Mouse (Mus musculus): ENCODE measurements around the gene Arglu1.

Gene Arglu1

DNA sequence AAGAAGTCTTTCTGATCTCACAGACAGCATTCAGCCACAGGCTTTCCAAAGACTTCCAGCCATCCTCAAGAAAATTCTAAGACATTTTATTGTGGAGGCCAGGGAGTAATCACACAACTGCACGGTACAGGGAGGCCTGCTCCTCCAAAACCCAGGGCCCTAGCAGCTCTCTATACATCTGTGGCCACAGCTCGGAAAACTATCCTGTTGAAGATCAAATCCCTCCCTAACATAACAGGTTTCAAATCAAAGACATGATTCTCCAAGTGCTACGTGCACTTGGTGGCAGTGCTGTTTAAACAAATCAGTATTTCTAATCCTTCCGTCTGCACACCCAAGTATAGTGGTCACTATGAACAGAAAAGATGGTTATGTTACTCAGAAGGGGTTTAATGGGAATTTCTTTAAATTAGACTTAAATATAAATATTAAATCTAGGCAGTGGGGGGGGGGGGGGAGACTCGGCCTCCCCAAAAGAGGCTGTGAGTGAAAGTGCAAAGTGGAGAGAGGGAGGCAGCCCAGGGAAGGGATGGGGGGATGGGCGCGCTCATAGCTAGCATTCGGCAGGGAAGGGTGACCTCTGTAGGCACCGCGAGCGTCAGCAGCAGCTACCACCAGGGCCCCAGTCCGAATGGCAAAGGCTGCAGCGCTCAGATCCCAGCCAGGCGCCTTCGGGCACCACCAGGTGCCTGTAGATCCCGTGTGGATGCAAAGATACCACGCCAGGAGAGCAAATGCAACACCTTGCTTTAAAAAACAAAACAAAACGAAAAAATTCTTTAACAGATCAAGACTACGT lies 31.7 kb downstream of the Arglu1 start:
- 9% methylated on average over 19 of the region's 19 CpGs for WGBS

DNA sequence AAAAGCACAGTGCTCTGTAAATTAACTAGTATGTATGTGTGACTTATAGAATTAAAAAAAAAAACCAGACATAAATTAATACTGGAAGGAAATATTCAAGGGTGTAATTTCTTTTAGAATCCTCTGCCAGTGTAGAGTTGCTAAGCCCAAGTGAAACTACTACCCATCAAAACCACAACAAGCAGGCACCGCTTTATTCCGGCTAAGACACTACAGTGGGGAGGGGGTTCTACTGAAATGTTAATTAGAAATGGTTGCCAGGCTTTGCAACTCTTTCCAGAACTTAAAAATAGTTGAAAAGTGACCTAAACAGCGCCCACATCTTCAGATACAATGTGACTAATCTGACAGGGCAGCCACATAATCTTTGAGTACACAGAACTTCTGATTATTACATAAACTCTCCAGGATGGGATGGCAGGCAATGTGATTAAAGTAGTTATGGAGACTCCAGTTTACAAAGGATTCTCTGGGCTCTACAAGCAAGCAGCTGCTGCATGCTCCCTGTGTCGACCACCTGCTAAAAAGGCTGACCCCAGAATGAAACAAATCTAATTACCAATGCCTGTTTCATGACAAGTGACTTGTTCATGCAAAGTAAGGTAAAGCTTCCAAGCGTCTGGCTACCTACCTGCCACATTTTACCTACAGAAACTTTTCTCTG lies 32.5 kb downstream of the Arglu1 start:
- WGBS: 39% methylated on average over 5 of the region's 5 CpGs

DNA sequence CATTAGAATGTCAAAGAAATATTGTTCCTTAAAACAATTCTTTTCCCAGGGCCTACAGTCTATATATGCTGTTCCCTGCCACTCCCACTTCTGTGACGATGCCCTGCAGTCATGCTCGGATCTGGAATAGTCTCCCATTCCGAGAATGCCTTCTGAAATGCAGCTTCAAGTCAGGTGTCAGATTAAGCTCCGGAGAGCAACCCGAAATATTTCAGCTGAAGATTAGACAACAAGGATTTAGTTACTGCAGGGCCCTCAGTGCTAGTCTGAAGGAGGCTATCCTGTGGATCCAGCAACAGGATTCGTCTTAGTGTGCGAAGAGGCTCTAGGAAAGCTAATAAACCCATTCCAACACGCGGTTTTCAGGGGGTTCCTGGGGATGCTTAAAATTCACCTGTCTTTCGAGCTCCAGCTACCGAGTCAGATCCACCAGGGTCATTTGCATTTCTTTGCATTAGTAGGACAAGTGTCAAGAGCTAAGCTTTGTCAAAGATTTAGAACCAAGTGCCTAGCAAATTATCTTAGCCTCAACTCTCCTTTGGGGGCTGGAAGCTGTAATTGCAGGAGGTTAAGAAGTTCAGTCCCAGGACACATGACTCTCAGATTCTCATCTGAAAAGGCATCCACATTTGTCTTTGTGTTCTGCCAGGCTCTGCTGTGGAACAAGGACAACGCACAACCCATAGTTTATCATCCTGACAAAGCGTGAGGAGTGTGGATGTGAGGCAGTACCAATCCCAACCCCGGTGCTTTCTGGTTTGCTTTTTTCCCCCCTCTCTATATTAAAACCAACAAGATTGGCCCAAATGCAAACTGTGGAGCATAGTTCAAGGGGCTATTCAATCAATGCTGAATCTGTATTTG lies 33.5 kb downstream of the Arglu1 start:
- 25% methylated on average over 14 of the region's 14 CpGs for WGBS

DNA sequence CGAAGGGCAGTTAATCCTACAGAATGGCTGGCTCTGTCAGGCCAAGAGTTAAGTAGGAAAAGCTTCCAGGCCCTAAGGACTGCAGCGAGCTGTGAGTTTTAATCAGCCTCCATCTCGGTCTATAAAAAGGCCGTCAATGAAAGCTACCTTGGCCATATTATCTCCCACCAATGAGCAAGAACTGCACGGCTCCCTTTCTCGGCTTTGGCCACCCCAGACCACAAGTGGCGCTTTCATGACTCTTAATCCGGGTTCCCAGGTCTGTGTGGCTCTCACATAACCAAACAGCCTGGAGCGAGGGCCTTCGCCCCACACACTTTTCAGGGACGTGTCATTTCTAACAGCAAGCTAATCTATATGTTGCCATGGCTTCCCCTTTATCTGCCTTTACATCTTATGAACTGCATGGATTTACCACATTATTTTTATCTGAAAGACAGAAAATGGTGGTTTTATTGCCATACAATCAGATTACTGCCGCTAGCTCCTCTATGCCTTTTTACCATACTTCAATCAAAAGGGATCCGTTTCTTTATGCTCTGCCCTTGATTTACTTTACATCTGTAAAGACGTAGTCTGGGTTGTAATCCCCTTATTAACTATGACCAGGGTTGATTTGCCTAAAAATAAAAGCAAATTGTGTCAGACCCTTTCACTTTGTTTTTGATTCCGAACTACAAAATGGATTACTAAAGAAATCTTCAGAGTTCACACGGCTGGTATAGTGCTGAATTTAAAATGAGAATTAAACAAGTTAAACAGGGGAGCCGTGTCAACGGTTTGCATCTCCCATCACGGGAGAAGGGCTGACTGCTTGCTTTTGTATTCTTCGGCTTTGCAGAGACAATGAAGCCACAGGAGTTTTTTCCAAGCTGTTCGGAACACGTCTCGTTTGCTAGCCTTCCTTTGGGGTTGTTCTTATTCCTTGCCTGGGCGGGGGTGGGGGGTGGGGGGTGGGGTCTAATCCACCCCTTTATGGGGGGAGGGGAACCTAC lies 34.7 kb downstream of the Arglu1 start:
- WGBS: 40% methylated on average over 24 of the region's 24 CpGs

DNA sequence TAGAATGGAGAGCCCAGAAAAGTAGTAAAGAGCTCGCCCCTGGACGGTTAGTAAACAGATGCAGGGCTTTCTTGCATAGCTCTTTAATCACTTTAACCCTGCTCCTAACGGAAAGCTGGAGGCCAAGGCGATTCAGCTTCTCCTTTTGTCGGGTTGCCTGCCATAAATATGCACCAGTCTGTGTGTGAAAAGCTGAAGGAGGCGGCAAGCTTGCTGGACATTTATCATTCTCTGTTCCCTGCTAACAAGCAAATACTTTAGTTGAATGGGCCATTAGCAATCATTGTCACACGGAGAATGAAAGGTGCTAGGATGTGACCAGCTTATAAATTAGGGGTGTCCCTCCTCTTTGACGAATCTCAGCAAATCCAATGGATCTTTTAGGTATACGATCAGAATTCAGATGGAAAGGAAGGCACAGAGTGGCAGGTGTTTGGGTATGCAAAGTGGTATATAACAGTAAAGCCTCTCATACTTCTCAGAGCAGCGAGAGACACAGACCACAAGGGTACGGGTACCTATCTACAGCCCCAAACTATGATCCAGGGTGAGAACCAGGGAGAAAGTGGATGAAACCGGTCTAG lies 36.3 kb downstream of the Arglu1 start:
- 36% methylated on average over 12 of the region's 12 CpGs for WGBS

DNA sequence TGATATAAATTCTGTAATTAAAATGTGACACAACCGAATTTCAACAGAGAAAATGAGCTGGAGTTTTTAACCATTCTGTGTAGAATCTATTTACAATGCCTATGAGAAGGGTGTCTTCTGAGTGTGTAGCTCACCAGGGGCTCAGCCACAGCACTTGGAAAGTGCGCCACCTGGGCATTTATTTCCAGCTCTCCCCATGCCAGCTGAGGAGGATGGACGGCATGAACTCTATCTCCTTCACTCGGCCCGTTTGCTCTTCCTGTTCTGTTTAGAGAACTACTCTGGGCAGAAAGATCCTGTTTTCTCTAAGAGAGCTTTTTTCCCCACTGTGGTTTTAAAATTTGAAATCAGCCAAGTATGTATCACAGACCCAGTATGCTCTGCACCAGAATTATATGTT lies 37.0 kb downstream of the Arglu1 start:
- 39% methylated on average over 5 of the region's 5 CpGs for WGBS

DNA sequence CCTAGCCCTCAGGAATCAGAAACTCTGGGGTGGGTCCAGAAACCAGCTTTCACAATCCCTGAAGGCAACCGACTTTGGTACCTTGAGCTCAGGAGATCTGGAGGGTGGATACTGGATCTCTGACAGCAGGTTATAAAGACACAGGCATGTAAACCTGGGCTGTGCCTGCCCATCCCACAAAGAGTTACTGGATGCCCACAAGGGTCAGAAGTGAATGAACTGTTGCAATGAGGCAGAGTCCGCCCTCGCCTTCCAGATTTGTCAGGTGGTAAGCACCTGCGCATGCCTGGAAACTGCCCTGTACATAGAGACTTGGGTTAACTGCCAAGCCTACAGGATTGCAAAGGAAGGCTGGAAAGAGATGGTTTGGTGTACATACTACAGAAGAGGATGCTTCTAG lies 37.9 kb downstream of the Arglu1 start:
- 82% methylated on average over 4 of the region's 4 CpGs for WGBS

DNA sequence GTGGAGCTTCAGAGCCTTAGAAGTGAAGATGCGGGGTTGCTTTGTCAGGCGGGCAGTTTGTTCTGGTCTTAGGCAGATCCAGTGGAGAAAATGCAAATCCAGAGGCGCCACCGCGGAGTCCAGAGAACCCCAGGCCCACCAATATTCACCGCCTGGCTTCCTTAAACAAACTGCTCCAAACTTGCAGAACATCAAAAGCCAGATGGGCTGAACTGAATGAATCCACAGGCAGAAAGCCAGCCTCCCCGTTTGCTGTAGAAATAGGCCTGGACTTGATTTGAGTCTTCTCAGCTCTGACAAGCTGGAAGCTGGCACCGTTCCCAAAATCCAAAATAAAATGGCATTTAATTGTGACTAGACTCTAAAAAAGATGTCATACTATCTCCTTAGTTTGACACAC lies 40.4 kb downstream of the Arglu1 start:
- whole genome bisulfite sequencing: 25% methylated on average over 8 of the region's 8 CpGs

DNA sequence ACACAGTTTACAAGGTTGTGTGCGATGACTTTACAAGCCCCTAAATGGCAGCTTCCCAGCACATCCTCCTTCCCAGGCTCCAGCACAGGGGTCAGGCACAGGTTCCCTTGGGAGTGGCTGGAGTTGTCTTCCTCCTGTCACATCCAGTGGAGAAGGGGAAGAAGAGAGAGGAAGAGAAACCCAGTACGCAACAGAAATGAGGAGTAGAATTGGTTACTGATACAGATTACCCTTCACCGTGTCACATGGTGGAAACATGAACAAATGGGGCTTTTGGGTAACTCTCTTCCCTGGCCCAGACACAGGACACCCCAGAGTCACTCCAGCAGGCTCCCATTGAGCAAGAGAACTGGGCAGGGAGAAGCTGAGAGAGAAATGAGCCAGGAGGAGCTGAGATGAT lies 40.8 kb downstream of the Arglu1 start:
- whole genome bisulfite sequencing: 54% methylated on average over 3 of the region's 3 CpGs

DNA sequence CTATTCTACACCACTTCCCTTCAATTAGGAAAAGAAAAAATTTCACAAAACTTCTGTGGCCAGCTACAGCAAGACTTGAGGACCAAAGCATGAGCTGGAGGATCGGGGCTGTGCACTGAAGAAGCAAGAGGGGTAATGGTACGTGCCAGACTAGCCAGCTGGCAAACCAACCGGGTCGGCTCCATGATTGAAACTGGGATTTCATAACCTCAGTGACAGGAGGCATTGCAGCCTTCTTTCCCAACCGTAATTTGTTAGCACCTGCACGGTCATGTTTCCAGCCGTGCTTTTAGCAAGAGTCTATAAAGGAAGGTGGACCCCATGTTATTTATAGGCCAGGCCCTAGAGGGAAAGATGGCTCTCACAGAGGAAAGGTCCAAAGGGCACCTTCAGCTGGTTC lies 41.6 kb downstream of the Arglu1 start:
- WGBS: 63% methylated on average over 7 of the region's 7 CpGs

DNA sequence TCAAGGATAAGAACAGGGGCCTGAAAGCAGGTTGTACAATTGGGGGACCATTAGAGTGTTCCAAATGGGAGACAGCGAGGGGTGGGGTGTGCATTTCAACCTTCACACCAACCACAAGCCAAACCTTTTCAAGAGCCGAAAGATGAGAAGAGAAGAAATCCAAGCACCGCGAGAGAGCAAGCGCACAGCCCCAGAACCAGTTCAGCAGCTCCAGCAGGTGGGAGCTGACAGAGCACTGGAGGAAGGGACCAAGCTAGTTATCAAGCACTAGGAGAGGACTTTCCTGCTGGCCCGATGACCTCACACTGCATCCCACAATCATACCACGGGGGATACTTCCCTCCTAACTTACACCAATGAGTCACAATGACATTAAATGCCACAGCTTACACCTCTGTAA lies 42.5 kb downstream of the Arglu1 start:
- 60% methylated on average over 7 of the region's 7 CpGs for WGBS

DNA sequence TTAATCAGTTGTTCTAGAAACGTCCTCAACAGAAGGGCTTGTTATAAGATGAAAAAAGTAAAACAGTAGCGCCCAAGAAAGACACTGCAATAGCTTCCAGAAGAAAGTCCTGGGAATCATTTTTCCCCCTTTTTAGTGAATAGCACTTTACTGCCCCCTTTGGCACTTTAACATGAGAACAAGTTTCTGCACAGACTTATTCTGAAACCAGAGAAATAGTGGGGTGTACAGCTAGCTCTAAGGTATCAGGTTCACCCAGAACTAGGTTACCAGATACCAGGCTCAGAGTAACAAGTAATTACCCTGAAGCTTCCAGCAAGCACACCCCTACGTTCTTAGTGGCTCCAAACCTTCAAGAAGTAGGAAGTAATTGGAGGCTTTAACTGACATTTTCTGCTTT lies 43.0 kb downstream of the Arglu1 start:
- 36% methylated on average over 3 of the region's 3 CpGs for WGBS

DNA sequence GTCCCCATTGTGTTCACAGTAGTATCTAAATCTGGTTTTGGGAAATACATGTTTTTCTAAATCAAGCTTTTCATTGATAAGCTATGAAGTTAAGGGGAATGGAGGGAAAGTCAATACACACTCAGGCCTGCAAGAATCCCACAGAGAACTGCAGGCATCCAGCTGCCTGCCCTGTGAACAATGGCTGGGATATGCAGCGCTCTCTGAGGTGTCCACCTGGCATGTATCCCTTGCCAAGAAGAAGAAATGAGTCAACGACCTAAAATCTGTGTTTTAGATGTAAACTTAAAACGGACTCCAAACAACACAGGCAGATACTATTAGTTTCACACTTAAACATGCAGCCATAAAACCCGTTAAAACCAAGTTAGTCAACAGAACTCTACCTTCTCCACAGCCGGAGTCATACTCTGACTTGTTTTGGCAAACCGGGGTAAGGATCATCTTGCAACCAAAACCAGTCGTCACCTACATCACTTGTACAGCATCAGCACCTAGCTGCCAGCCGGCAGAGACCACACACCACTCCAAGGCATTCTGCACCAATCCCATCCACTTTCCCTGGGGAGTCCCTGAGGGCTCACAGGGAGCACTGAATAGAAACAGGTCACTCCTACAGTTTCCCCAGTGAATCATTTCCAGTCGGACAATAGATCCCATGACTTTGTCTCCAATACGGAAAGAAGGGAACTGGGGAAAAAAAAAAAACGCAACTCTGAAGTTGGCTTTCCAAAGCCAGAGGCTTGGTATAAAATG lies 46.0 kb downstream of the Arglu1 start:
- whole genome bisulfite sequencing: 54% methylated on average over 11 of the region's 11 CpGs

DNA sequence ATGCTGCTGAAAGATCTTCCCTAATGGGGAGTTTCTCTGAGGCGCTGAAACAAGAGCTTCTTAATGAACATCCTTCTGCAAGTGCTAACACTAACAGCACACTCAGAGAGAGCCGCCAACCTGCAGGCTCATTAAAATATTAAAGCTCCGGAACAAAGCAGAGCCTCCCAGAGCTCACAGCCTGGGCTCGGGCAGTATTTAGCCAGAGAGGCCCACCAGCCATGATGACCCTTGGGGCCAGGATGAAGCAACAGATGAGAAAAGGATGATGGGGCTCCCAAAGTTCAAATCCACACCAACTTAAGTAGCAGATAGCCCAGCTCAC lies 50.1 kb downstream of the Arglu1 start:
- WGBS: 42% methylated on average over 4 of the region's 4 CpGs

DNA sequence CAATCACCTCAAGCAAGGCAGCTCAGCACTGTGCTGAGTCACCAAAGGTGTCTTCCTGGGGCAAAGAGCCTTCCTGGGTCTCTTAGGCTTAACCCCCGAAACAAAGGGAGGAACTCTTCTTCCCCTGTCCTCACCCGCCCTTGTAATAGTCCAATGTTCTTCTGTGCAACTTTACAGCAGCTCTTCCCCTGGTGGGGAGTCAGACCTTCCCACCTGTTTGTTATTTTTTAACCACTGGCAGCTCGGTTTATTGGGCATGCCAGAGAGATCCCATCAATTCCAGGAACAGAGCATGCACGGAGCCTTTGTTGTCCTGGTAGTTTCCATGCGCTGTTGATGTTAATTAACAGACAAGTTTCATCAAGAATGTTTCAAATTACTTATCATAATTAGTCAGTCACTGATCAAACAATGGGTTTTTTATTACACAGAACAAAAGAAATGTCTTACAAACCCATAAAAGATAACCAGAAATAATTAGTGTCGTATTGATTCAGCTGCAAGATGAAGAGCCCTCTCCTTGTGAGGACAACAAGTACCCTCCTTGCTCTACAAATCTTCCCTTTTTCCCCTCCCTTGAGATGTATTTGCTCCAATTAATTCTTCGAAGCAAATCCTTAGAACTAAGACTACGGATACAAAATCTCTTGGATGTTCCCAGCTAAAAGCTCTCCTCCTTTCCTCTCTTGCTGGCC lies 50.6 kb downstream of the Arglu1 start:
- WGBS: 48% methylated on average over 8 of the region's 8 CpGs

DNA sequence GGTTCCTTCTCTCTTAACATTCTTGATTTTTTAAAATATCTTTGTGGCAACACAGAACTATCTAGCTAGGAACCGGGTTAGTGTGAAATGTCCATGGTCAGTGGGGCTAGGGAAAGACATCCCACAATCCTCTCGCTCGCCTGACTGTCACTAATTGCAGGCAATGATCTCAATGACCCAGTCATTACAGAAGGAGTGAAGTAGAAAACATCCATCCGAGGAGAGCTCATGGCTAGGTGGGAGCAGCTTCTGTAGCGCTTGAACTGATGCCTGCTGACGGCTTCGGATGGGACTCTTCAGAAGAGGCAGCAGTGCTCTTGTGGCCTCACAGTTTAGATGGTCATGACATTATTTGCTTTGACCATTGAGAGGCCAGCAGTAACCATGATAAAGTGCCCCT lies 58.9 kb downstream of the Arglu1 start:
- 63% methylated on average over 7 of the region's 7 CpGs for WGBS

DNA sequence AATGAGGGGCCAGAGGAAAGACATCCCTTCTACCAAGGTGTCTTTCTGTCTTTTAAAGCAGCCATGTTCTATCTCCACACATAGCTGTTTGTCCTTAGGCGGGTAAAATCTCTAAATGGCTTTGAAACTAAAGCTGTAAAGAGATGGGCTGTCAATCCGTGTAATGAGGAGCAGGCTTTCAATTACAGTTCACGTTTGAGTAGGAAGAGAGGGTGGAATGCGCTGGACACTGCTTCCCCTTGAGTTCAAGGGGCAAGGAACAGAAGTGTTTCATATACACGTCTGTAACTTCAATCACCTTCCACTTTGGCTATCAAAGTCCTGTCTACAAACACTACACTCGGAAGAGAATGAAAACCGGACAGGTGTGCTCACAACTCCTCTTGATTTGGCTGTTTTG lies 66.3 kb downstream of the Arglu1 start:
- 56% methylated on average over 7 of the region's 7 CpGs for WGBS

DNA sequence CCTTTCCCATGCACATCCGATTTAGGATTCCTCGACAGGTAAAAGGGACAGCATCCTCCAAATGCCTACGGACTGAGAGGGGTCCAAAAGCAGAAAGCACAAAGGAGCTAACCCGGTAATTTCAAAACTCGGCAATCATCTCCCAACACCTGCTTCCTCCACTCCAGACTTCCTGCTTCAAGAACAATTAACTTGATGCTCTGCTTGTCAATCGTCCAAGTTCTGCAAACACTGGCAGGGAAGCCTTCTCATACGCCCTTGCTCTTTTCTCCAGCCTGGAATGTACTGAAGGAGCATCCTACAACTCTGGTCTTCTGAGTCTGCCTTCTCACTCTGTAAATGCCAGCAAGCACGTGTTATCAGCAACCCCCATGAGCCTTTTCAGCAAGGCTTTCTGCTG lies 66.8 kb downstream of the Arglu1 start:
- 27% methylated on average over 8 of the region's 8 CpGs for WGBS

DNA sequence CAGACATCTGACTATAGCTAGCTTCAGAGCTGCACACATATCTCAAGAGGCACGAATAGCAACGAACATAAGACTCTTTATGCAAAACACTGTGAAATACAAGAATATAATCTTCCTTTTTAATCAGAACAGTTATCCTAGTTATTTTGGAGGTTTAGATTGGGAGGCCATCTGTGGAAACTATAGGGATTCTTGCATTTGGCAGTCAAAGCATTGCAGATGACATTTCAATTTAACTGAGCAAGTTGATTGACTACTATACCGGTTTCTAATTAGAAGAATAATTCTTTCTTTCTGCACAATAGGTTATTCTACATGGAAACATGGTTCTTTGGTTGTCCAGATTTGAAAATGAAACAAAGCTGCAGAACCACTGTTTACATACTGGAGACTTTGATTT lies 67.8 kb downstream of the Arglu1 start:
- WGBS: 41% methylated on average over 3 of the region's 3 CpGs

DNA sequence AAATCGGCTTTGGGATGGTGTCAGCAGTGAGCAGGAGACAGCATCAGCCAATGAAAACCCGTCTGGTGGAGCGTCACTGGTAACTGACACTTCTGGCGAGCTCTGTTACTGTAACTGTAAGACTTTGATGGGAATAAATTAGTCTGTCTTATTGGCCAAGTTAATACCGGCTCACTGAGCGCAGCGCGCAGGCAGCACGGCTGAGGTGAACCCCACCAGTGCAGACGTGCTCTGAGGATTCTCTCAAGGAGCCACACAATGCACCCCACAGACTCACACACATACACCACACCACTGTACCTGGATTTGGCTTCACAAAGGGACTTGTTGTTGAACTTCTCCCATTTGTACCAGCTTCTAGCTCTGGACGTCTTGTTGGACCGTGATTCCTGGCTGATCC lies 68.3 kb downstream of the Arglu1 start:
- 54% methylated on average over 12 of the region's 12 CpGs for WGBS
